Mouse (Mus musculus): ENCODE results near the gene Atp1b2. TPM values are rescaled to one million over a fixed set of nuclear protein-coding genes. Genes with fewer than 3 reads are reported as not detected.

Atp1b2 gene
- polyA plus RNA-seq, 1 experiment from 2014 or later = 14.7 TPM

- Histone ChIP-seq H3K27ac (replicated peaks) (peak overlapping the region; percentile 74), H3K36me3 (replicated peaks) (no peaks in the 10 kb centered on the region), H3K4me2 (peak overlapping the region; percentile 38; the same call in 1 of the 2 replicates), H3K9ac (peak overlapping the region; percentile 25; the same call in 1 of the 2 replicates), H3K27me3 (peaks cover 13% of the 10 kb centered on the region; the same call in 1 of the 2 replicates), H3K4me3 (replicated peaks) (no peak overlapping the region), H3K9me3 (replicated peaks) (no peaks in the 10 kb centered on the region), H3K4me1 (replicated peaks) (peaks cover 68% of the 10 kb centered on the region)
- 27% methylated on average over 3 of the region's 3 CpGs for WGBS (ENCODE audit: insufficient replicate concordance)
- no peak for ATAC-seq (ENCODE audit: insufficient read depth)
Measured at GRCm38 (mm10) chr11:69608525-69608924, 2.8 kb upstream of the Atp1b2 start.

- ATAC-seq (ENCODE audit: insufficient read depth) = no peak
- Histone ChIP-seq H3K4me2 (peak overlapping the region; percentile 99; the same call in 1 of the 2 replicates), H3K27me3 (peaks cover 13% of the 10 kb centered on the region; the same call in 1 of the 2 replicates), H3K4me1 (replicated peaks) (peaks cover 74% of the 10 kb centered on the region), H3K27ac (replicated peaks) (peak overlapping the region; percentile 29; the same call in 1 of the 2 replicates), H3K9ac (no peak overlapping the region), H3K4me3 (replicated peaks) (no peak overlapping the region), H3K9me3 (replicated peaks) (no peaks in the 10 kb centered on the region), H3K36me3 (replicated peaks) (no peaks in the 10 kb centered on the region)
- WGBS (ENCODE audit: insufficient replicate concordance) = 64% methylated on average over 2 of the region's 2 CpGs
Measured at GRCm38 (mm10) chr11:69606832-69607231, 1.1 kb upstream of the Atp1b2 start.

GRCm38 (mm10) chr11:69606491-69606795, 701 bp upstream of the Atp1b2 start:
- no peaks in the 10 kb centered on the region for H3K9me3 ChIP-seq (replicated peaks)
- H3K36me3 ChIP-seq (replicated peaks) = no peaks in the 10 kb centered on the region
- peak overlapping the region; percentile 83 for H3K27ac ChIP-seq (replicated peaks)
- H3K4me3 ChIP-seq (replicated peaks) = peak overlapping the region; percentile 75
- peaks cover 13% of the 10 kb centered on the region; the same call in 1 of the 2 replicates for H3K27me3 ChIP-seq
- H3K4me1 ChIP-seq (replicated peaks) = peaks cover 78% of the 10 kb centered on the region
- H3K4me2 ChIP-seq = peak overlapping the region; percentile 99
- no peak for ATAC-seq (ENCODE audit: insufficient read depth)
- 68% methylated on average over 2 of the region's 2 CpGs for WGBS (ENCODE audit: insufficient replicate concordance)
- H3K9ac ChIP-seq = peak overlapping the region; percentile 79

- Histone ChIP-seq H3K9me3 (replicated peaks) (no peaks in the 10 kb centered on the region), H3K36me3 (replicated peaks) (peaks cover 3% of the 10 kb centered on the region; the same call in 1 of the 2 replicates), H3K4me1 (replicated peaks) (peaks cover 86% of the 10 kb centered on the region), H3K4me3 (replicated peaks) (peak overlapping the region; percentile 75), H3K27me3 (peaks cover 13% of the 10 kb centered on the region; the same call in 1 of the 2 replicates), H3K9ac (peak overlapping the region; percentile 79), H3K4me2 (peak overlapping the region; percentile 99), H3K27ac (replicated peaks) (peak overlapping the region; percentile 83)
- peak; percentile 11 for ATAC-seq (ENCODE audit: insufficient read depth)
- WGBS (ENCODE audit: insufficient replicate concordance) = under 1% methylated on average over 71 of the region's 73 CpGs
Measured at GRCm38 (mm10) chr11:69604795-69605664, 712 bp downstream of the Atp1b2 start.

- H3K4me1 ChIP-seq (replicated peaks) = peaks cover 86% of the 10 kb centered on the region
- no peak for ATAC-seq (ENCODE audit: insufficient read depth)
- no peaks in the 10 kb centered on the region for H3K9me3 ChIP-seq (replicated peaks)
- H3K4me2 ChIP-seq = peak overlapping the region; percentile 99
- peak overlapping the region; percentile 75 for H3K4me3 ChIP-seq (replicated peaks)
- peak overlapping the region; percentile 83 for H3K27ac ChIP-seq (replicated peaks)
- H3K27me3 ChIP-seq = peaks cover 13% of the 10 kb centered on the region; the same call in 1 of the 2 replicates
- H3K9ac ChIP-seq = peak overlapping the region; percentile 79
- WGBS (ENCODE audit: insufficient replicate concordance) = 58% methylated on average over 3 of the region's 3 CpGs
- H3K36me3 ChIP-seq (replicated peaks) = peaks cover 3% of the 10 kb centered on the region; the same call in 1 of the 2 replicates
Measured at GRCm38 (mm10) chr11:69604347-69604746, 1.4 kb downstream of the Atp1b2 start.

- Histone ChIP-seq H3K4me1 (replicated peaks) (peaks cover 86% of the 10 kb centered on the region), H3K36me3 (replicated peaks) (peaks cover 3% of the 10 kb centered on the region; the same call in 1 of the 2 replicates), H3K9me3 (replicated peaks) (no peaks in the 10 kb centered on the region), H3K9ac (no peak overlapping the region), H3K27me3 (peaks cover 13% of the 10 kb centered on the region; the same call in 1 of the 2 replicates), H3K4me3 (replicated peaks) (no peak overlapping the region), H3K27ac (replicated peaks) (peak overlapping the region; percentile 83), H3K4me2 (peak overlapping the region; percentile 99)
- ATAC-seq (ENCODE audit: insufficient read depth) = no peak
- WGBS (ENCODE audit: insufficient replicate concordance) = 75% methylated on average over 8 of the region's 8 CpGs
Measured at GRCm38 (mm10) chr11:69603516-69603915, 2.2 kb downstream of the Atp1b2 start.

- Histone ChIP-seq H3K9me3 (replicated peaks) (no peaks in the 10 kb centered on the region), H3K36me3 (replicated peaks) (peaks cover 3% of the 10 kb centered on the region), H3K27me3 (peaks cover 13% of the 10 kb centered on the region; the same call in 1 of the 2 replicates), H3K9ac (0 out of 2 replicates have a peak overlapping the region, but pooled peaks have one; percentile 7), H3K4me3 (replicated peaks) (no peak overlapping the region), H3K4me2 (no peak overlapping the region), H3K27ac (replicated peaks) (peak overlapping the region; percentile 21; the same call in 1 of the 2 replicates), H3K4me1 (replicated peaks) (peaks cover 79% of the 10 kb centered on the region)
- ATAC-seq (ENCODE audit: insufficient read depth) = no peak
- WGBS (ENCODE audit: insufficient replicate concordance) = 37% methylated on average over 3 of the region's 3 CpGs
Measured at GRCm38 (mm10) chr11:69601768-69602167, 4.0 kb downstream of the Atp1b2 start.

- 31% methylated on average over 6 of the region's 6 CpGs for WGBS (ENCODE audit: insufficient replicate concordance)
- Histone ChIP-seq H3K4me1 (replicated peaks) (peaks cover 66% of the 10 kb centered on the region), H3K4me2 (peak overlapping the region; percentile 43), H3K9me3 (replicated peaks) (no peaks in the 10 kb centered on the region), H3K27me3 (peaks cover 9% of the 10 kb centered on the region; the same call in 1 of the 2 replicates), H3K4me3 (replicated peaks) (0 out of 2 replicates have a peak overlapping the region, but pooled peaks have one; percentile 6), H3K27ac (replicated peaks) (peak overlapping the region; percentile 63), H3K9ac (peak overlapping the region; percentile 33; the same call in 1 of the 2 replicates), H3K36me3 (replicated peaks) (peaks cover 3% of the 10 kb centered on the region)
- no peak for ATAC-seq (ENCODE audit: insufficient read depth)
Measured at GRCm38 (mm10) chr11:69600098-69600497, 5.6 kb downstream of the Atp1b2 start.

- Histone ChIP-seq H3K36me3 (replicated peaks) (peaks cover 3% of the 10 kb centered on the region), H3K9ac (0 out of 2 replicates have a peak overlapping the region, but pooled peaks have one; percentile 33), H3K4me2 (peak overlapping the region; percentile 43), H3K9me3 (replicated peaks) (no peaks in the 10 kb centered on the region), H3K4me1 (replicated peaks) (peaks cover 59% of the 10 kb centered on the region), H3K27ac (replicated peaks) (peak overlapping the region; percentile 63), H3K4me3 (replicated peaks) (no peak overlapping the region), H3K27me3 (peaks cover 4% of the 10 kb centered on the region; the same call in 1 of the 2 replicates)
- WGBS (ENCODE audit: insufficient replicate concordance) = 14% methylated on average over 9 of the region's 9 CpGs
- ATAC-seq (ENCODE audit: insufficient read depth) = peak; percentile 62
Measured at GRCm38 (mm10) chr11:69599436-69599835, 6.3 kb downstream of the Atp1b2 start.

GRCm38 (mm10) chr11:69594853-69595252, 10.9 kb downstream of the Atp1b2 start:
- H3K36me3 ChIP-seq (replicated peaks) = peaks cover 23% of the 10 kb centered on the region

GRCm38 (mm10) chr11:69592799-69593198, 12.9 kb downstream of the Atp1b2 start:
- Histone ChIP-seq H3K9me3 (replicated peaks) (no peaks in the 10 kb centered on the region), H3K4me3 (replicated peaks) (no peak overlapping the region), H3K27me3 (no peaks in the 10 kb centered on the region), H3K4me2 (no peak overlapping the region), H3K36me3 (replicated peaks) (peaks cover 43% of the 10 kb centered on the region), H3K27ac (replicated peaks) (peak overlapping the region; percentile 68), H3K9ac (no peak overlapping the region), H3K4me1 (replicated peaks) (peaks cover 55% of the 10 kb centered on the region)
- WGBS (ENCODE audit: insufficient replicate concordance) = 58% methylated on average over 4 of the region's 4 CpGs
- no peak for ATAC-seq (ENCODE audit: insufficient read depth)

More at GRCm38 (mm10) chr11:69594853-69595252, 10.9 kb downstream of the Atp1b2 start:
- Histone ChIP-seq H3K9ac (no peak overlapping the region), H3K4me3 (replicated peaks) (no peak overlapping the region), H3K4me2 (no peak overlapping the region), H3K9me3 (replicated peaks) (no peaks in the 10 kb centered on the region), H3K27me3 (no peaks in the 10 kb centered on the region), H3K27ac (replicated peaks) (no peak overlapping the region), H3K4me1 (replicated peaks) (peaks cover 48% of the 10 kb centered on the region)
- no peak for ATAC-seq (ENCODE audit: insufficient read depth)
- 86% methylated on average over 6 of the region's 6 CpGs for WGBS (ENCODE audit: insufficient replicate concordance)

Measured in liver, embryonic 15.5 days (tissue).